Mouse (Mus musculus) midbrain, embryonic 14.5 days (tissue): ENCODE measurements around the gene Cep97. TPM values are rescaled to one million over a fixed set of nuclear protein-coding genes. Genes with fewer than 3 reads are reported as not detected.
"Not testable (repeated sequence)": the region's sequence is repeated elsewhere in the genome, so short reads cannot be mapped to it uniquely, and the experiment has no call there.

Source experiments
- ATAC-seq: fragments of 200-750 bp; cut with Nextera tagmentation; 2 replicates; pipeline ENCODE4 v1.8.0; 2017; ENCODE audit warnings: moderate number of reproducible peaks, moderate library complexity; ENCODE audit not compliant: low FRiP score, low TSS enrichment
- DNase-seq: peaks from one replicate; pipeline ENCODE4 v3.0.0-alpha.2; 2015
- H3K27ac ChIP-seq: fragments of 300-500 bp; sonication (generic); replicated peaks from 2 replicates; pipeline ENCODE4 v1.5.1; 2014; ENCODE audit warnings: mild to moderate bottlenecking, low read depth, low read length, moderate library complexity
- H3K27me3 ChIP-seq: fragments of 300-500 bp; sonication (generic); 2 replicates; pipeline ENCODE4 v1.6.1; 2014; ENCODE audit warnings: low read length, control low read depth, mixed read lengths; ENCODE audit not compliant: control insufficient read depth, insufficient read depth
- H3K36me3 ChIP-seq: fragments of 300-500 bp; sonication (generic); 2 replicates; pipeline ENCODE4 v1.6.1; 2014; ENCODE audit warnings: low read length, control low read depth; ENCODE audit not compliant: control insufficient read depth, insufficient read depth
- H3K4me1 ChIP-seq: fragments of 300-500 bp; sonication (generic); 2 replicates; pipeline ENCODE4 v1.6.1; 2014; ENCODE audit warnings: mild to moderate bottlenecking, antibody characterized with exemption, low read length, control low read depth; ENCODE audit not compliant: control insufficient read depth, insufficient read depth
- H3K4me2 ChIP-seq: fragments of 300-500 bp; sonication (generic); 2 replicates; pipeline ENCODE4 v1.6.1; 2014; ENCODE audit warnings: mild to moderate bottlenecking, low read length, moderate library complexity
- H3K4me3 ChIP-seq: fragments of 300-500 bp; sonication (generic); replicated peaks from 2 replicates; pipeline ENCODE4 v1.5.1; 2014; ENCODE audit warnings: low read depth, low read length
- H3K9ac ChIP-seq: fragments of 300-500 bp; sonication (generic); replicated peaks from 2 replicates; pipeline ENCODE4 v1.6.1; 2014; ENCODE audit warnings: mild to moderate bottlenecking, low read length, moderate library complexity
- H3K9me3 ChIP-seq: fragments of 300-500 bp; sonication (generic); 2 replicates; pipeline ENCODE4 v1.6.1; 2016; ENCODE audit warnings: low read length, control low read depth, mixed read lengths; ENCODE audit not compliant: control insufficient read depth
- WGBS: fragments of 180-500 bp; shearing (Covaris S2); extraction: QIAGEN DNeasy Blood & Tissue Kit; methylation state at CpG from one replicate; pipeline ENCODE4 v1.1.7; 2014; 5-methylcytosine and 5-hydroxymethylcytosine counted together
- polyA plus RNA-seq: library from polyadenylated mRNA; unstranded; fragments of >200 nt; fragmentation: Nextera tagmentation; extraction: Ambion mirVana; gene quantifications from 2 replicates; pipeline ENCODE4 v1.2.1, GENCODE M21; 2014

Gene Cep97
- polyA plus RNA-seq, 1 experiment from 2014 or later = 20.8 TPM

DNA sequence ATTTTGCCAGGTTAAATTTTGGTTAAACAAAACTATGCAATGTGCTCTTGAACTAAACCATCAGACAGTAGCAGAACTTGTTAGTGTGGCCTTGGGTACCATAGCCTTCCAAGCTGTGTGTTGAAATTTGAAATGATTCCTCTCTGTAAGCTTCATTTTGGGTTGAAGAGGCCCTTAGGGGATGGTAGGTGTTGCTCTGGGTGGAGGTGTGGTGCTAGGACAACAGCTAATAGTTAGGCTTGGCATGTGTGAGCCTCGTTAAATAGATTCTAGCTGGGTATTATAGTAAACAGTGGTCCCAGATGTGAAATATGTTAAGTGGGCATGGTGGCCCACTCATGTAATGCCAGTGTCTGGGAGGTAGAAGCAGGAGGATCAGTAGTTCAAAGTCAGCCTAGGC lies 32.6 kb upstream of the Cep97 start:
- H3K4me3 ChIP-seq = peak overlapping the region; percentile 74

GRCm38 (mm10) chr16:55966212-55966871 lies 31.7 kb upstream of the Cep97 start, which contains the start of gene Rpl24:
Rpl24 (plus strand) TSS chr16:55966275.
- peak within 1 kb of the TSS; percentile 91 for H3K4me2 ChIP-seq
- H3K36me3 ChIP-seq = peaks cover 29% of the 10 kb centered on the region
- peak within 1 kb of the TSS; percentile 89 for H3K9ac ChIP-seq
- under 1% methylated on average over 42 of the region's 42 CpGs for WGBS
- peak within 1 kb of the TSS; percentile 74 for H3K4me3 ChIP-seq
- peak within 1 kb of the TSS; percentile 80 for H3K27ac ChIP-seq
- no peaks in the 10 kb centered on the region for H3K27me3 ChIP-seq
- ATAC-seq = peak; percentile 94
- peaks cover 7% of the 10 kb centered on the region for H3K4me1 ChIP-seq
- DNase-seq = peak; percentile 97
- H3K9me3 ChIP-seq = no peaks in the 10 kb centered on the region

More for the DNA sequence above, 32.6 kb upstream of the Cep97 start:
- H3K36me3 ChIP-seq = peaks cover 38% of the 10 kb centered on the region
- H3K9me3 ChIP-seq = no peaks in the 10 kb centered on the region
- no peak overlapping the region for H3K27ac ChIP-seq
- ATAC-seq (no peak), DNase-seq (no peak)
- H3K9ac ChIP-seq = peak overlapping the region; percentile 89
- 46% methylated on average over 1 of the region's 1 CpGs for WGBS
- H3K4me2 ChIP-seq = peak overlapping the region; percentile 91
- H3K4me1 ChIP-seq = peaks cover 7% of the 10 kb centered on the region
- no peaks in the 10 kb centered on the region for H3K27me3 ChIP-seq

DNA sequence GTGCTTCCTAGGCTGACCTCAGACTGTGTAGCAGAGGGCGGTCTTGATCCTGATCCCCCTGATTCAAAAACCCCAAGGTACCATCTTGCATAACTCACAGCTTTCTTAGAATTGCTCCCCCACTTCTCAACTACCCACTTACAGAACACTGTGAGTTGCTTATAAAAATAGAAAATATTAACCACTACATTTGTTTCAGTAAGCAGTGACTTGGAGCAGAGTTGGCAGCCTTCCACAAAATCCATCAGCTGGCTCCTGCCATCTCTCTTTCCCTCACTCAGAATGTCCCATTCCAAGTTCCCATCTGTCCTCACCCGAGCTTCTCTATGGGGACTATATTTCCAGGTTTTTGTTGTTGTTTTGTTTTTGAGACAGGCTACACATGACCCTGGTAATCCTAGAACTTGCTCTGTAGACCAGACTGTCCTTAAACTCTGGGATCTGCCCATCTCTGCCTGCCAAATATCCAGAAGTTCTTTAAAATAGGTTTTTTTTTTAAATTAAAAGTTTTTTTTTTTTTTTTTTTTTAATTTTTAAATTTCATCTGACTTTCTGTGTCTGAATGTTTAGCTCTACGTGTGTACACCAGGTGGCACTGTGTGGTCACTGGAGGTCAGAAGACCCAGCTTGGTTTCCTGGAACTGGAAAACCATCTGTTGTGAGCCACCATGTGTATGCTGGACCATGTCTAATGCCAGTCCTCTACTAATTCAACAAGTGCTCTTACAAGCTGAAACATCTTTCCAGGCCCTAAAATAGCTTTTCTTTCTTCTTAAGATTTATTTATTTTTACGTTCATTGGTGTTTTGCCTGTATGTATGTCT lies 29.7 kb upstream of the Cep97 start:
- WGBS = 70% methylated on average over 4 of the region's 4 CpGs
- Histone ChIP-seq H3K27ac (no peak overlapping the region), H3K9me3 (no peaks in the 10 kb centered on the region), H3K9ac (no peak overlapping the region), H3K27me3 (no peaks in the 10 kb centered on the region), H3K4me3 (no peak overlapping the region), H3K36me3 (peaks cover 9% of the 10 kb centered on the region), H3K4me2 (no peak overlapping the region), H3K4me1 (peaks cover 7% of the 10 kb centered on the region)
- DNase-seq = peak; percentile 63
- ATAC-seq = no peak

GRCm38 (mm10) chr16:55963068-55963467 lies 28.4 kb upstream of the Cep97 start:
- ATAC-seq, H3K36me3 ChIP-seq, H3K27ac ChIP-seq, H3K27me3 ChIP-seq, DNase-seq, H3K9me3 ChIP-seq, H3K4me2 ChIP-seq, H3K4me1 ChIP-seq, H3K9ac ChIP-seq, H3K4me3 ChIP-seq: not testable (repeated sequence)
- 89% methylated on average over 6 of the region's 11 CpGs for WGBS

DNA sequence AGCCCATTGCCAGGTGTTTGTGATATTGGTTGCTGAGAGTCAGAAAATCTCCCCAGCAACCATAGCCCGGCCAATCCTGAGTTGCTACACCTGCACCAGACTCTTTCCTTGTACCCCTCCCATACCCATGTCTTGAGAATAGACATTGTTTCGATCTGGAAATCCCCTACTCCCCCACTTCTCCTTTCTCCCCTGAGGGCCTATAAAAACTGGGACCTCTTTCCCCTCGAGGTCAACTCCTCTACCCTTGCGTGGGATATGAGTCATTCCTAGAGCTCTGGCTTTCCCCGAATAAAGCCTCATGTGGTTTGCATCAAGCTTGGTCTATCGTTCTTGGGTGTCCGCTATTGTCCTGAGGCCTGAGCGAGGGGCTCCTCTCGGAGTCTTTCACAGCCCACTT lies 19.5 kb upstream of the Cep97 start:
- not testable (repeated sequence) for ATAC-seq, H3K9ac ChIP-seq, H3K9me3 ChIP-seq, H3K27me3 ChIP-seq, DNase-seq, H3K36me3 ChIP-seq, H3K4me1 ChIP-seq, H3K4me3 ChIP-seq, H3K27ac ChIP-seq, H3K4me2 ChIP-seq
- WGBS = 95% methylated on average over 9 of the region's 9 CpGs

DNA sequence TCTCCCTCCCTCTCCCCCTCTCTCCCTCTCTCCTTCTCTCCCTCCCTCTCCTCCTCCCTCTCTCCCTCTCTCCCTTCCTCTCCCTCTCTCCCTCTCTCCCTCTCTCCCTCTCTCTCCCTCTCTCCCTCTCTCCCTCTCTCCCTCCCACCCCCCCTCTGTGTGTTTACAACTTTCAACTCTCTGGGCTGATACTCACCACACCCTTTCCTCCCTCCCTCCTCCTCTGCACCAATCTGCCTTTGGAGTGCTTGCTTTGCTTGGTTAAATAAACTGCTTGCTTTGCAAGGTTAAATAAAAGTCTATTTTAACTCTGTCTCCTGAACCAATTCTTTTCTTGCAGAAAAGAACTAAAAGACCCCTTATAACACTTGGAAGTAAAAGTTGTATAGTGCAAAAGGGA lies 18.1 kb upstream of the Cep97 start:
- no peak overlapping the region for H3K4me3 ChIP-seq
- no peak overlapping the region for H3K9ac ChIP-seq
- DNase-seq (no peak), ATAC-seq (no peak)
- H3K9me3 ChIP-seq = no peaks in the 10 kb centered on the region
- no peaks in the 10 kb centered on the region for H3K27me3 ChIP-seq
- no peaks in the 10 kb centered on the region for H3K36me3 ChIP-seq
- no peak overlapping the region for H3K27ac ChIP-seq
- no peak overlapping the region for H3K4me2 ChIP-seq
- no peaks in the 10 kb centered on the region for H3K4me1 ChIP-seq

- 82% methylated on average over 7 of the region's 7 CpGs for WGBS
- DNase-seq (no peak), ATAC-seq (no peak)
- Histone ChIP-seq H3K4me3 (no peak overlapping the region), H3K9me3 (no peaks in the 10 kb centered on the region), H3K27me3 (no peaks in the 10 kb centered on the region), H3K4me1 (no peaks in the 10 kb centered on the region), H3K36me3 (no peaks in the 10 kb centered on the region), H3K4me2 (no peak overlapping the region), H3K9ac (no peak overlapping the region), H3K27ac (no peak overlapping the region)
These were observed 17.1 kb upstream of the Cep97 start for GRCm38 (mm10) chr16:55951679-55952327.

DNA sequence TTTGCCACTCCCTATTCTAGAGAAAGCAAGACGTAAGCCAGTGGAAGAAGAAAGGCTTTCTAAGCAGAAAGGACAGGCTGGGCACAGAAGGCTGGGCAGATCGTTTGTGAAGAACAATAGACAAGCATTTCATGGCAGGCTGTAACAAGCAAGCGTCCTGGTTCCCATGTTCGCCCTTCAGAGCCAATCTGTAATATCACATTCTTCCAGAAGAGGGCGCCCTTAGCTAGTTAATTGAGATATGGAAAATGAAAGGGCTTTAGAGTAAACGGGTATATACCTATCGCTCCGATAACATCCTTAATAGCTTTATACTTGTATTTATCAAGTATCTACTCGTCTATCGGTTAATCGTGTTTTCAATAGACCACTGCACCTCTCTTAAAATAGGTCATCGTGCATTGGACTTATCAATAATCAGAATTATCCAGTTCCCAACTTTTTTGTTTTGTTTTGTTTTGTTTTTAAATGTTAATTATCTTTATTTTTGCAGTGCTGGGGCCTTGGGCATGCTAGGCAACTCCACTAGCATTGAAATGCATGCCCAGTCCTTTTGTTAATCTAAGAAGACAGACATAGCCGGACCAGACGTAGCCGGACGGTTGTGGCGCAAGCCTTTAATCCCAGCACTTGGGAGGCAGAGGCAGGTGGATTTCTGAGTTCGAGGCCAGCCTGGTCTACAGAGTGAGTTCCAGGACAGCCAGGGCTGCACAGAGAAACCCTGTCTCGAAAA lies 16.5 kb upstream of the Cep97 start:
- Histone ChIP-seq H3K4me3 (no peak overlapping the region), H3K9ac (no peak overlapping the region), H3K4me1 (no peaks in the 10 kb centered on the region), H3K27ac (no peak overlapping the region), H3K9me3 (no peaks in the 10 kb centered on the region), H3K4me2 (no peak overlapping the region), H3K36me3 (no peaks in the 10 kb centered on the region), H3K27me3 (no peaks in the 10 kb centered on the region)
- ATAC-seq (peak; percentile 55; the same call in 1 of the 2 replicates), DNase-seq (peak; percentile 92)
- 42% methylated on average over 19 of the region's 19 CpGs for WGBS
